Mouse (Mus musculus) MEL (cell line): Measurements from ENCODE around the gene Amz1. TPM values are rescaled to one million over a fixed set of nuclear protein-coding genes. Genes with fewer than 3 reads are reported as not detected.

ENCODE experiments used
- DNase-seq: peaks from one replicate; pipeline ENCODE4 v3.0.0; 2011; ENCODE audit warnings: low read depth, low spot score
- H3K27ac ChIP-seq: 2 replicates; pipeline ENCODE4 v1.5.1; 2012; ENCODE audit warnings: low read depth, mild to moderate bottlenecking, control low read depth, low read length, moderate library complexity; ENCODE audit not compliant: control insufficient read depth
- H3K27me3 ChIP-seq, 2 experiments: fragments of 150-350 bp in 1 of 2; sonication (generic) in 1 of 2; 2 replicates each; pipeline ENCODE4 v1.6.1; 2012; ENCODE audit warnings: low read length in 2 of 2, mild to moderate bottlenecking in 2 of 2, improper control_type of control experiment in 1 of 2, moderate library complexity in 1 of 2; ENCODE audit not compliant: insufficient read depth in 2 of 2, control insufficient read depth in 1 of 2
- H3K36me3 ChIP-seq, 2 experiments: 2 replicates each; pipeline ENCODE4 v1.6.1; 2012 to 2014; ENCODE audit warnings: low read length in 2 of 2, improper control_type of control experiment in 1 of 2, inconsistent platforms in 1 of 2, mild to moderate bottlenecking in 1 of 2; ENCODE audit not compliant: insufficient read depth in 2 of 2, control insufficient read depth in 1 of 2
- H3K4me1 ChIP-seq, 2 experiments: fragments of 150-350 bp in 1 of 2; sonication (generic) in 1 of 2; 2 replicates each; pipeline ENCODE4 v1.6.1; 2012; ENCODE audit warnings: low read length in 2 of 2, improper control_type of control experiment in 1 of 2, mild to moderate bottlenecking in 1 of 2; ENCODE audit not compliant: insufficient read depth in 2 of 2, control insufficient read depth in 1 of 2
- H3K4me3 ChIP-seq, 2 experiments: fragments of 150-350 bp in 1 of 2; sonication (generic) in 1 of 2; 2 replicates each; pipeline ENCODE4 v1.5.1; 2012; ENCODE audit warnings: low read depth in 2 of 2, low read length in 2 of 2, mild to moderate bottlenecking in 2 of 2, moderate library complexity in 2 of 2, control low read depth in 1 of 2, improper control_type of control experiment in 1 of 2; ENCODE audit not compliant: control insufficient read depth in 1 of 2, insufficient read depth in 1 of 2
- H3K79me2 ChIP-seq: 2 replicates; pipeline ENCODE4 v1.6.1; 2012; ENCODE audit warnings: mild to moderate bottlenecking, low read length, moderate library complexity; ENCODE audit not compliant: control insufficient read depth, poor library complexity, insufficient read depth
- H3K9ac ChIP-seq: 2 replicates; pipeline ENCODE4 v1.6.1; 2012; ENCODE audit warnings: low read depth, mild to moderate bottlenecking, control low read depth, low read length, moderate library complexity; ENCODE audit not compliant: control insufficient read depth, poor library complexity, severe bottlenecking
- H3K9me3 ChIP-seq: fragments of 150-350 bp; sonication (generic); replicated peaks from 2 replicates; pipeline ENCODE4 v1.6.1; 2012; ENCODE audit warnings: mild to moderate bottlenecking, low read length, improper control_type of control experiment, moderate library complexity; ENCODE audit not compliant: insufficient read depth
- CHD2 ChIP-seq: IDR thresholded peaks from 2 replicates; pipeline ENCODE4 v1.6.1; 2011; ENCODE audit warnings: low read length, improper control_type of control experiment
- CTCF ChIP-seq, 3 experiments: IDR thresholded peaks in 2 of 3; conservative IDR thresholded peaks in 1 of 3; 2 replicates each; pipeline ENCODE4 v1.5.1; 2011 to 2012; ENCODE audit warnings: low read length in 3 of 3, low read depth in 2 of 3, mild to moderate bottlenecking in 2 of 3, improper control_type of control experiment in 1 of 3, inconsistent platforms in 1 of 3, mixed read lengths in 1 of 3, moderate library complexity in 1 of 3; ENCODE audit not compliant: control insufficient read depth in 1 of 3, insufficient read depth in 1 of 3, poor library complexity in 1 of 3, severe bottlenecking in 1 of 3
- E2F4 ChIP-seq: IDR thresholded peaks from 2 replicates; pipeline ENCODE4 v1.6.1; 2011; ENCODE audit warnings: low read depth, low read length, improper control_type of control experiment, borderline replicate concordance
- ELF1 ChIP-seq: IDR thresholded peaks from 2 replicates; pipeline ENCODE4 v1.6.1; 2014; ENCODE audit warnings: low read depth, mild to moderate bottlenecking, inconsistent platforms, low read length, improper control_type of control experiment, moderate library complexity
- EP300 ChIP-seq, 2 experiments: IDR thresholded peaks; 2 replicates each; pipeline ENCODE4 v1.6.1; 2011; ENCODE audit warnings: improper control_type of control experiment in 2 of 2, low read length in 2 of 2, low read depth in 1 of 2, mild to moderate bottlenecking in 1 of 2
- GABPA ChIP-seq: IDR thresholded peaks from 2 replicates; pipeline ENCODE4 v1.6.1; 2012; ENCODE audit warnings: low read depth, mild to moderate bottlenecking, inconsistent platforms, low read length, improper control_type of control experiment, moderate library complexity
- GATA1 ChIP-seq: IDR thresholded peaks from 2 replicates; pipeline ENCODE4 v1.6.1; 2011; ENCODE audit warnings: low read depth, low read length, improper control_type of control experiment
- HCFC1 ChIP-seq: IDR thresholded peaks from 2 replicates; pipeline ENCODE4 v1.6.1; 2012; ENCODE audit warnings: low read depth, mild to moderate bottlenecking, inconsistent platforms, low read length, improper control_type of control experiment, moderate library complexity
- MAX ChIP-seq: IDR thresholded peaks from 2 replicates; pipeline ENCODE4 v1.6.1; 2011; ENCODE audit warnings: low read length, improper control_type of control experiment
- MAZ ChIP-seq: IDR thresholded peaks from 2 replicates; pipeline ENCODE4 v1.6.1; 2012; ENCODE audit warnings: low read depth, mild to moderate bottlenecking, inconsistent platforms, low read length, improper control_type of control experiment
- MXI1 ChIP-seq: IDR thresholded peaks from 2 replicates; pipeline ENCODE4 v1.6.1; 2011; ENCODE audit warnings: mild to moderate bottlenecking, low read depth, low read length, improper control_type of control experiment
- MYB ChIP-seq: IDR thresholded peaks from 2 replicates; pipeline ENCODE4 v1.6.1; 2011; ENCODE audit warnings: mild to moderate bottlenecking, low read depth, low read length, improper control_type of control experiment
- MYC ChIP-seq: IDR thresholded peaks from 2 replicates; pipeline ENCODE4 v1.6.1; 2011; ENCODE audit warnings: low read depth, mild to moderate bottlenecking, low read length, improper control_type of control experiment, moderate library complexity
- NELFE ChIP-seq: IDR thresholded peaks from 2 replicates; pipeline ENCODE4 v1.6.1; 2011; ENCODE audit warnings: low read depth, low read length, improper control_type of control experiment
- NRF1 ChIP-seq: IDR thresholded peaks from 2 replicates; pipeline ENCODE4 v1.6.1; 2014; ENCODE audit warnings: low read depth, mild to moderate bottlenecking, inconsistent platforms, low read length, improper control_type of control experiment, moderate library complexity; ENCODE audit not compliant: poor library complexity, insufficient read depth, severe bottlenecking
- POLR2A ChIP-seq, 2 experiments: IDR thresholded peaks; 2 replicates each; pipeline ENCODE4 v1.6.1; 2011 to 2012; ENCODE audit warnings: low read length in 2 of 2, mild to moderate bottlenecking in 2 of 2, control low read depth in 1 of 2, improper control_type of control experiment in 1 of 2, low read depth in 1 of 2, moderate library complexity in 1 of 2; ENCODE audit not compliant: control insufficient read depth in 1 of 2, insufficient read depth in 1 of 2, poor library complexity in 1 of 2
- POLR2AphosphoS2 ChIP-seq: IDR thresholded peaks from 2 replicates; pipeline ENCODE4 v1.6.1; 2011; ENCODE audit warnings: low read length, improper control_type of control experiment
- RAD21 ChIP-seq: IDR thresholded peaks from 2 replicates; pipeline ENCODE4 v1.6.1; 2011; ENCODE audit warnings: mild to moderate bottlenecking, low read depth, low read length, improper control_type of control experiment
- RCOR1 ChIP-seq: IDR thresholded peaks from 2 replicates; pipeline ENCODE4 v1.6.1; 2012; ENCODE audit warnings: low read depth, mild to moderate bottlenecking, inconsistent platforms, low read length, improper control_type of control experiment
- TBP ChIP-seq: IDR thresholded peaks from 2 replicates; pipeline ENCODE4 v1.8.0; 2011; ENCODE audit warnings: low read depth, low read length, improper control_type of control experiment
- TCF12 ChIP-seq: IDR thresholded peaks from 2 replicates; pipeline ENCODE4 v1.6.1; 2014; ENCODE audit warnings: low read depth, mild to moderate bottlenecking, inconsistent platforms, low read length, improper control_type of control experiment, moderate library complexity
- USF1 ChIP-seq: IDR thresholded peaks from 2 replicates; pipeline ENCODE4 v1.6.1; 2014; ENCODE audit warnings: low read depth, mild to moderate bottlenecking, inconsistent platforms, low read length, improper control_type of control experiment, moderate library complexity
- ZC3H11A ChIP-seq: IDR thresholded peaks from 2 replicates; pipeline ENCODE4 v1.6.1; 2012; ENCODE audit warnings: low read depth, mild to moderate bottlenecking, inconsistent platforms, low read length, improper control_type of control experiment
- ZKSCAN1 ChIP-seq: IDR thresholded peaks from 2 replicates; pipeline ENCODE4 v1.6.1; 2012; ENCODE audit warnings: low read depth, mild to moderate bottlenecking, inconsistent platforms, low read length, improper control_type of control experiment, moderate library complexity
- ZNF384 ChIP-seq: IDR thresholded peaks from 2 replicates; pipeline ENCODE4 v1.6.1; 2012; ENCODE audit warnings: low read depth, mild to moderate bottlenecking, inconsistent platforms, low read length, improper control_type of control experiment
- polyA plus RNA-seq, 2 experiments: library from polyadenylated mRNA; stranded (reverse) in 1 of 2; unstranded in 1 of 2; fragments of >175 nt in 1 of 2; fragments of >200 nt in 1 of 2; gene quantifications; 2 replicates each; pipeline versions ENCODE4 v1.2.1 to v1.2.4; 2012; ENCODE audit warnings: low replicate concordance in 2 of 2, low read depth in 1 of 2; ENCODE audit not compliant: insufficient read length in 2 of 2, insufficient read depth in 1 of 2, missing spikeins in 1 of 2
- total RNA-seq: library from RNA; depleted of rRNA; stranded (reverse); fragments of 300-350 nt; gene quantifications from 2 replicates; pipeline ENCODE4 v1.2.3, GENCODE M21; 2012

Gene Amz1
- total and polyA plus RNA-seq, 3 experiments: 0.68 to 1.7 TPM; not detected in 1

DNA sequence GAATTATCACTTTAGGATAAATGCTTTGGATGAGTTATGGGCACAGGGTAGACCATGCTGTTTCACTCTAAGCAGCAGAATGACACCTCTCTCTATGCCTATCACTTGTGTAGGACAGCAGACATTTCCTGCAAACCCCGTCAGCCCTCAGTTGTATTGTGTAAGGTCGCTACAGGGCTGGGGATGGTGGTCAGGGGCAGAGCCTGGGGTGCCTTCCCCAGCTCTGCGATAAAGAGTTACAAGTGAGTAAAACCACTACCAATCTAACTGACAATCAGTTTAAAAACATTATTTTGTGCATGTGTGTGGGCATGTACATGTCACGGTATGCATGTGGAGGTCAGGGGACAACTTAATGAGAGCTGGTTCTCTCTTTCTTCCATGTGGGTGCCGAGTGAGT is 57.2 kb downstream of the Amz1 start:
- Histone ChIP-seq H3K9ac (no peak overlapping the region), H3K4me1 (no peaks in the 10 kb centered on the region), H3K27ac (no peak overlapping the region), H3K79me2 (no peaks in the 10 kb centered on the region), H3K9me3 (no peaks in the 10 kb centered on the region), H3K36me3 (peaks cover 0 to 1% of the 10 kb centered on the region in 2 experiments; a peak in 2 of 4 replicates), H3K27me3 (no peaks in the 10 kb centered on the region), H3K4me3 (no peak overlapping the region)
- no peak for DNase-seq
- TF ChIP-seq NELFE: no peak
- no peak for TF ChIP-seq RAD21
- TF ChIP-seq MAX: no peak
- no peak for TF ChIP-seq ZNF384
- no peak for TF ChIP-seq MXI1
- TF ChIP-seq ZKSCAN1: no peak
- TF ChIP-seq POLR2A (IDR thresholded peaks at IDR 0.05; ENCODE audit: control insufficient read depth in 1 of 2, insufficient read depth in 1 of 2, low read depth in 1 of 2, low read length in 2 of 2, poor library complexity in 1 of 2): no peak
- no peak for TF ChIP-seq CHD2

DNA sequence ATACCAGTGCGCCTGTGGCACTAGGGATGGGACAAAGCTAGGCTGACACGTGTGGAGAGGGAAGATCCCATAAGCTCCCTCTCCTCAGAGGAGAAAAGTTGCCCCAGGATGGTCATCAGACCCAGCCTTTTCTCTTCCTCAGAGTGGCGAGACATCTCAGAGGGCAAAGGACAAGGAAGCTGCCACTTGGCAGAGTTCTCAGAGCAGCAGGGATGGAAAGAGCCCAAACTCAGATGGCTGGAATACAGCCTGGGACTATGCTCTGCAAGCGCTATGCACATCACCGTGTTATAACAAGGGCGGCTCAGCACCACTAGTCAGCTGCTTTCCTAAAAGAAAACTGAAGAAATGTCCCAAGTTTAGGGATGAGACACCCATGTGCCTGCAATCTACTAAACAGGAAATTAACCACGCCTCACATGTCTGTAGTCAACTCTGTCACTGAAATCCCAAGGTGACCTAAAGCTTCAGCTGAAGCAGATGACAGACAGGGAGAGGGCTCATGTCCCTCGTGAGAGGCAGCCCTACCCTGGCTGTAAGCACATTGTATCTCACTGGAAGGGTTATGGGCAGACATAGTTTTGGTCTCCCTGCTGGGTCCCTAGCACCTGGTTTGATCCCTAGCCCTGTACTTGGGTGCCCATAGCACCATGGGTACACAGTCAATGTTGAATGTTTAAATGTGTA is 58.1 kb downstream of the Amz1 start:
- no peaks in the 10 kb centered on the region for H3K27me3 ChIP-seq
- H3K4me1 ChIP-seq: no peaks in the 10 kb centered on the region
- H3K4me3 ChIP-seq: no peak overlapping the region
- no peaks in the 10 kb centered on the region for H3K79me2 ChIP-seq
- H3K9ac ChIP-seq: no peak overlapping the region
- H3K36me3 ChIP-seq: peaks cover 0 to 1% of the 10 kb centered on the region in 2 experiments; a peak in 2 of 4 replicates
- no peak for TF ChIP-seq USF1
- no peak for TF ChIP-seq E2F4
- no peak for TF ChIP-seq TCF12
- TF ChIP-seq CTCF (IDR thresholded peaks at IDR 0.05 in 2 of 3, conservative IDR thresholded peaks at IDR 0.05 in 1 of 3; ENCODE audit: control insufficient read depth in 1 of 3, insufficient read depth in 1 of 3, low read depth in 2 of 3, low read length in 3 of 3, poor library complexity in 1 of 3, severe bottlenecking in 1 of 3): no peak
- TF ChIP-seq HCFC1: no peak
- no peak for TF ChIP-seq MXI1
- TF ChIP-seq ZNF384: no peak
- TF ChIP-seq RCOR1: no peak
- TF ChIP-seq NELFE: no peak
- TF ChIP-seq MAZ: no peak
- no peak for TF ChIP-seq POLR2AphosphoS2
- no peak for TF ChIP-seq TBP
- no peak for TF ChIP-seq EP300 (IDR thresholded peaks at IDR 0.05; ENCODE audit: low read depth in 1 of 2, low read length in 2 of 2)
- no peak for TF ChIP-seq NRF1
- TF ChIP-seq MYB: no peak
- no peak for TF ChIP-seq GATA1
- no peak for TF ChIP-seq ZC3H11A
- TF ChIP-seq ELF1: no peak
- no peak for TF ChIP-seq GABPA
- no peak for TF ChIP-seq MYC
- DNase-seq: no peak
- no peak overlapping the region for H3K27ac ChIP-seq
- no peaks in the 10 kb centered on the region for H3K9me3 ChIP-seq
